Mouse (Mus musculus) erythroblast, embryonic 14.5 days (primary cell): ENCODE results near the gene Psat1.

ENCODE experiments used
- GATA1 ChIP-seq: IDR thresholded peaks from 2 replicates; pipeline ENCODE4 v1.6.1; 2012; ENCODE audit warnings: low read length, inconsistent platforms, mixed read lengths
- TAL1 ChIP-seq: IDR thresholded peaks from 3 replicates; pipeline ENCODE4 v1.6.1; 2012; ENCODE audit warnings: low read length, inconsistent platforms, mixed read lengths

GRCm38 (mm10) chr19:15924181-15924865 is 22.8 kb downstream of the Psat1 start:
- TF ChIP-seq TAL1 (no peak), GATA1 (no peak)
